Comparison of ENCODE assay signal across 8 mouse cellular contexts in genomic region chr13:104229181-104229580, GRCm38 (mm10). TPM values are rescaled to one million over a fixed set of nuclear protein-coding genes. Genes with fewer than 3 reads are reported as not detected.
A peak's percentile ranks its signal among the peaks of the same experiment; 100 is the strongest.
DNase-seq lines count a peak whose midpoint lies in the region; ATAC-seq and TF ChIP-seq lines count a peak whose summit lies in the region.

No protein-coding gene starts in this region.

- H3K9ac ChIP-seq in neural tube, embryonic 11.5 days (ENCODE audit: low read length): peak overlapping the region; percentile 81
- peak overlapping the region; percentile 83 for H3K9ac ChIP-seq in limb, embryonic 12.5 days (replicated peaks)

- peak overlapping the region; percentile 49; the same call in 1 of the 2 replicates for H3K27ac ChIP-seq in neural tube, embryonic 11.5 days (ENCODE audit: low read depth, low read length)
- H3K27ac ChIP-seq in limb, embryonic 12.5 days: peak overlapping the region; percentile 96
- H3K27ac ChIP-seq in small intestine, adult 2 months (ENCODE audit: insufficient read depth, low read depth, low read length): no peak overlapping the region

- 8% methylated on average over 15 of the region's 15 CpGs for WGBS in neural tube, embryonic 11.5 days
- 6% methylated on average over 15 of the region's 15 CpGs for WGBS in limb, embryonic 12.5 days
- 2% methylated on average over 15 of the region's 15 CpGs for whole genome bisulfite sequencing in small intestine, adult 2 months

- H3K36me3 ChIP-seq in neural tube, embryonic 11.5 days (ENCODE audit: control insufficient read depth, insufficient read depth, low read length): no peaks in the 10 kb centered on the region
- peaks cover 7% of the 10 kb centered on the region for H3K36me3 ChIP-seq in limb, embryonic 12.5 days
- no peaks in the 10 kb centered on the region for H3K36me3 ChIP-seq in small intestine, adult 2 months (ENCODE audit: control insufficient read depth, insufficient read depth, low read length)

- no peaks in the 10 kb centered on the region for H3K27me3 ChIP-seq in neural tube, embryonic 11.5 days (ENCODE audit: control insufficient read depth, insufficient read depth, low read length)
- no peaks in the 10 kb centered on the region for H3K27me3 ChIP-seq in limb, embryonic 12.5 days
- no peaks in the 10 kb centered on the region for H3K27me3 ChIP-seq in small intestine, adult 2 months (ENCODE audit: control insufficient read depth, insufficient read depth, low read length)

- H3K9me3 ChIP-seq in neural tube, embryonic 11.5 days (ENCODE audit: control insufficient read depth, low read length): no peaks in the 10 kb centered on the region
- no peaks in the 10 kb centered on the region for H3K9me3 ChIP-seq in limb, embryonic 12.5 days

- peak overlapping the region; percentile 64 for H3K4me2 ChIP-seq in neural tube, embryonic 11.5 days (ENCODE audit: low read depth)
- H3K4me2 ChIP-seq in limb, embryonic 12.5 days: peak overlapping the region; percentile 71

- TF ChIP-seq CTCF in small intestine, adult 2 months (IDR thresholded peaks at IDR 0.05; ENCODE audit: extremely low read depth, insufficient read length, insufficient replicate concordance, low read depth, low read length): no peak

- DNase-seq in neural tube, embryonic 11.5 days (ENCODE audit: low spot score): no peak
- no peak for DNase-seq in neural tube, embryonic 10.5 days (ENCODE audit: extremely low spot score, low spot score)
- no peak for DNase-seq in B cell, adult 2 months
- DNase-seq in ovary, postnatal 14 days (ENCODE audit: low spot score): no peak
- DNase-seq in left cerebral cortex, adult 11 months (ENCODE audit: low spot score): no peak

- ATAC-seq in neural tube, embryonic 11.5 days (ENCODE audit: insufficient read depth, low FRiP score, low TSS enrichment): peak; percentile 43; the same call in 1 of the 2 replicates
- peak; percentile 32; the same call in 1 of the 2 replicates for ATAC-seq in erythroblast, adult 5-6 weeks (replicated peaks; ENCODE audit: low FRiP score, poor library complexity, severe bottlenecking)
- ATAC-seq in limb, embryonic 12.5 days (ENCODE audit: insufficient number of reproducible peaks, insufficient read depth, low FRiP score, low TSS enrichment, low read depth): peak; percentile 50; the same call in 1 of the 2 replicates

- peaks cover 3% of the 10 kb centered on the region; the same call in 1 of the 2 replicates for H3K4me1 ChIP-seq in neural tube, embryonic 11.5 days (ENCODE audit: control insufficient read depth, insufficient read depth, low read length)
- H3K4me1 ChIP-seq in limb, embryonic 12.5 days (replicated peaks): peaks cover 9% of the 10 kb centered on the region
- no peaks in the 10 kb centered on the region for H3K4me1 ChIP-seq in small intestine, adult 2 months (ENCODE audit: control insufficient read depth, insufficient read depth, insufficient read length, low read length)

- no peak for TF ChIP-seq POLR2A in small intestine, adult 2 months (IDR thresholded peaks at IDR 0.05; ENCODE audit: low read depth, low read length)

- peak overlapping the region; percentile 82 for H3K4me3 ChIP-seq in neural tube, embryonic 11.5 days (ENCODE audit: low read depth, low read length)
- peak overlapping the region; percentile 75 for H3K4me3 ChIP-seq in limb, embryonic 12.5 days (replicated peaks)
- peak overlapping the region; percentile 90 for H3K4me3 ChIP-seq in small intestine, adult 2 months (ENCODE audit: low read depth, low read length)

RNA-seq across cellular contexts. Expression of gene Ppwd1, which starts 0.5 kb away (rescaled TPM):
- 15.5 and 16.4 TPM in 2 replicates for polyA plus RNA-seq in neural tube, embryonic 11.5 days (2014; fragmentation: Nextera tagmentation; extraction: Ambion mirVana)
- 28.6 and 47.9 TPM in 2 replicates for total RNA-seq in erythroblast, adult 5-6 weeks (2015; ENCODE audit: low replicate concordance)
- total RNA-seq in erythroblast, adult 5-6 weeks (2017; ENCODE audit: low replicate concordance): 31.4 and 53.5 TPM in 2 replicates
- 18.4 and 18.8 TPM in 2 replicates for polyA plus RNA-seq in limb, embryonic 12.5 days (2016; fragmentation: Nextera tagmentation; extraction: Ambion mirVana)
- 0.25 and 0.27 TPM in 2 replicates for polyA plus RNA-seq in small intestine, adult 2 months (2012; rRNA removed)

RNA-seq across cellular contexts. Expression of gene Cenpk, which starts 0.8 kb away (rescaled TPM):
- polyA plus RNA-seq in neural tube, embryonic 11.5 days (2014; fragmentation: Nextera tagmentation; extraction: Ambion mirVana): 54.7 and 61.5 TPM in 2 replicates
- 24.2 and 35.9 TPM in 2 replicates for total RNA-seq in erythroblast, adult 5-6 weeks (2015; ENCODE audit: low replicate concordance)
- 60.7 and 72.5 TPM in 2 replicates for total RNA-seq in erythroblast, adult 5-6 weeks (2017; ENCODE audit: low replicate concordance)
- polyA plus RNA-seq in limb, embryonic 12.5 days (2016; fragmentation: Nextera tagmentation; extraction: Ambion mirVana): 89.4 and 92.6 TPM in 2 replicates
- polyA plus RNA-seq in small intestine, adult 2 months (2012; rRNA removed): 0.11 TPM in 1 of 2 replicates, not detected in the other

RNA-seq across cellular contexts. Expression of gene Trim23, which starts 50.6 kb away (rescaled TPM):
- 25.2 and 27.5 TPM in 2 replicates for polyA plus RNA-seq in neural tube, embryonic 11.5 days (2014; fragmentation: Nextera tagmentation; extraction: Ambion mirVana)
- 24.6 and 31.1 TPM in 2 replicates for total RNA-seq in erythroblast, adult 5-6 weeks (2015; ENCODE audit: low replicate concordance)
- 59.1 and 82.8 TPM in 2 replicates for total RNA-seq in erythroblast, adult 5-6 weeks (2017; ENCODE audit: low replicate concordance)
- 23.3 and 23.8 TPM in 2 replicates for polyA plus RNA-seq in limb, embryonic 12.5 days (2016; fragmentation: Nextera tagmentation; extraction: Ambion mirVana)
- polyA plus RNA-seq in small intestine, adult 2 months (2012; rRNA removed): 0.32 and 0.39 TPM in 2 replicates

RNA-seq across cellular contexts. Expression of gene Trappc13, which starts 50.9 kb away (rescaled TPM):
- 76.1 and 79.7 TPM in 2 replicates for polyA plus RNA-seq in neural tube, embryonic 11.5 days (2014; fragmentation: Nextera tagmentation; extraction: Ambion mirVana)
- 14.0 and 14.4 TPM in 2 replicates for total RNA-seq in erythroblast, adult 5-6 weeks (2015; ENCODE audit: low replicate concordance)
- 11.8 and 19.0 TPM in 2 replicates for total RNA-seq in erythroblast, adult 5-6 weeks (2017; ENCODE audit: low replicate concordance)
- polyA plus RNA-seq in limb, embryonic 12.5 days (2016; fragmentation: Nextera tagmentation; extraction: Ambion mirVana): 63.2 and 69.6 TPM in 2 replicates
- 1.7 and 4.6 TPM in 2 replicates for polyA plus RNA-seq in small intestine, adult 2 months (2012; rRNA removed)

RNA-seq across cellular contexts. Expression of gene Adamts6, which starts 58.5 kb away (rescaled TPM):
- polyA plus RNA-seq in neural tube, embryonic 11.5 days (2014; fragmentation: Nextera tagmentation; extraction: Ambion mirVana): 2.6 and 3.1 TPM in 2 replicates
- total RNA-seq in erythroblast, adult 5-6 weeks (2015; ENCODE audit: low replicate concordance): 0.77 and 1.0 TPM in 2 replicates
- total RNA-seq in erythroblast, adult 5-6 weeks (2017; ENCODE audit: low replicate concordance): 0.26 and 0.84 TPM in 2 replicates
- polyA plus RNA-seq in limb, embryonic 12.5 days (2016; fragmentation: Nextera tagmentation; extraction: Ambion mirVana): 3.9 and 4.5 TPM in 2 replicates
- polyA plus RNA-seq in small intestine, adult 2 months (2012; rRNA removed): 0.22 and 0.68 TPM in 2 replicates

Comparison
In these comparisons a context has a peak if more than half of its experiments do, and no peak if none do; other contexts are left out.
1. RNA of gene Ppwd1, which starts 0.5 kb away (polyA plus RNA-seq): 18.4 to 18.8 TPM in limb, embryonic 12.5 days and 15.5 to 16.4 TPM in neural tube, embryonic 11.5 days; 0.25 to 0.27 TPM in small intestine, adult 2 months; every median in the first group is over 10 times any median in the second.
2. RNA of gene Cenpk, which starts 0.8 kb away (polyA plus RNA-seq): 89.4 to 92.6 TPM in limb, embryonic 12.5 days and 54.7 to 61.5 TPM in neural tube, embryonic 11.5 days; 0.11 TPM in small intestine, adult 2 months; every median in the first group is over 10 times any median in the second.
3. RNA of gene Trim23, which starts 50.6 kb away (polyA plus RNA-seq): 25.2 to 27.5 TPM in neural tube, embryonic 11.5 days and 23.3 to 23.8 TPM in limb, embryonic 12.5 days; 0.32 to 0.39 TPM in small intestine, adult 2 months; every median in the first group is over 10 times any median in the second.
4. Peak in every context shown above with its lines, with median percentiles within 50 percentile points of each other: ATAC-seq and H3K4me3 ChIP-seq.